Mouse (Mus musculus) kidney, embryonic 16.5 days (tissue): ENCODE results near the gene Tprn. TPM values are rescaled to one million over a fixed set of nuclear protein-coding genes. Genes with fewer than 3 reads are reported as not detected.
A peak's percentile ranks its signal among the peaks of the same experiment; 100 is the strongest.

Source experiments
- ATAC-seq: fragments of 200-750 bp; cut with Nextera tagmentation; 2 replicates; pipeline ENCODE4 v1.8.0; 2017; ENCODE audit warnings: moderate TSS enrichment; ENCODE audit not compliant: low FRiP score, low TSS enrichment
- H3K27ac ChIP-seq: fragments of 300-500 bp; sonication (generic); 2 replicates; pipeline ENCODE4 v1.5.1; 2014; ENCODE audit warnings: low read length
- H3K27me3 ChIP-seq: fragments of 300-500 bp; sonication (generic); 2 replicates; pipeline ENCODE4 v1.6.1; 2014; ENCODE audit warnings: low read length, control low read depth, mixed read lengths; ENCODE audit not compliant: insufficient read depth
- H3K36me3 ChIP-seq: fragments of 300-500 bp; sonication (generic); 2 replicates; pipeline ENCODE4 v1.6.1; 2014; ENCODE audit warnings: low read length, control low read depth, mixed read lengths; ENCODE audit not compliant: insufficient read depth
- H3K4me1 ChIP-seq: fragments of 300-500 bp; sonication (generic); 2 replicates; pipeline ENCODE4 v1.6.1; 2014; ENCODE audit warnings: low read length, control low read depth, mixed read lengths; ENCODE audit not compliant: insufficient read depth
- H3K4me2 ChIP-seq: fragments of 300-500 bp; sonication (generic); replicated peaks from 2 replicates; pipeline ENCODE4 v1.6.1; 2014; ENCODE audit warnings: low read depth, low read length
- H3K4me3 ChIP-seq: fragments of 300-500 bp; sonication (generic); 2 replicates; pipeline ENCODE4 v1.5.1; 2014; ENCODE audit warnings: mild to moderate bottlenecking, low read length
- H3K9ac ChIP-seq: fragments of 300-500 bp; sonication (generic); replicated peaks from 2 replicates; pipeline ENCODE4 v1.6.1; 2014; ENCODE audit warnings: low read length
- H3K9me3 ChIP-seq: fragments of 300-500 bp; sonication (generic); 2 replicates; pipeline ENCODE4 v1.6.1; 2016; ENCODE audit warnings: low read length, control low read depth
- WGBS: fragments of 180-500 bp; shearing (Covaris S2); extraction: QIAGEN DNeasy Blood & Tissue Kit; methylation state at CpG from one replicate; pipeline ENCODE4 v1.1.7; 2014; 5-methylcytosine and 5-hydroxymethylcytosine counted together
- polyA plus RNA-seq: library from polyadenylated mRNA; unstranded; fragments of >200 nt; fragmentation: Nextera tagmentation; extraction: Ambion mirVana; gene quantifications from 2 replicates; pipeline ENCODE4 v1.2.1, GENCODE M21; 2015

The Tprn gene
- polyA plus RNA-seq, 1 experiment from 2014 or later: 12.1 TPM

GRCm38 (mm10) chr2:25290101-25290815, 27.8 kb downstream of the Tprn start:
- H3K4me2 ChIP-seq: peak overlapping the region; percentile 37
- H3K36me3 ChIP-seq: peaks cover 7% of the 10 kb centered on the region
- ATAC-seq: no peak
- peaks cover 60% of the 10 kb centered on the region for H3K27me3 ChIP-seq
- peaks cover 24% of the 10 kb centered on the region for H3K4me1 ChIP-seq
- H3K9ac ChIP-seq: no peak overlapping the region
- no peaks in the 10 kb centered on the region for H3K9me3 ChIP-seq
- 1% methylated on average over 54 of the region's 54 CpGs for WGBS
- no peak overlapping the region for H3K27ac ChIP-seq
- peak overlapping the region; percentile 16 for H3K4me3 ChIP-seq

- Histone ChIP-seq H3K4me2 (peak overlapping the region; percentile 37), H3K27ac (no peak overlapping the region), H3K4me1 (peaks cover 24% of the 10 kb centered on the region), H3K4me3 (peak overlapping the region; percentile 16), H3K9me3 (no peaks in the 10 kb centered on the region), H3K36me3 (peaks cover 2% of the 10 kb centered on the region; the same call in 1 of the 2 replicates), H3K27me3 (peaks cover 62% of the 10 kb centered on the region), H3K9ac (no peak overlapping the region)
- ATAC-seq: no peak
- under 1% methylated on average over 18 of the region's 18 CpGs for WGBS
Observed at GRCm38 (mm10) chr2:25290816-25291130, 28.4 kb downstream of the Tprn start.

- H3K27ac ChIP-seq: no peak overlapping the region
- ATAC-seq: no peak
- peaks cover 62% of the 10 kb centered on the region for H3K27me3 ChIP-seq
- peaks cover 24% of the 10 kb centered on the region for H3K4me1 ChIP-seq
- no peaks in the 10 kb centered on the region for H3K9me3 ChIP-seq
- H3K4me3 ChIP-seq: peak overlapping the region; percentile 38
- H3K36me3 ChIP-seq: no peaks in the 10 kb centered on the region
- WGBS: 6% methylated on average over 30 of the region's 32 CpGs
- no peak overlapping the region for H3K9ac ChIP-seq
- peak overlapping the region; percentile 57 for H3K4me2 ChIP-seq
Observed at GRCm38 (mm10) chr2:25291184-25292053, 29.0 kb downstream of the Tprn start.

GRCm38 (mm10) chr2:25292054-25292544, 29.7 kb downstream of the Tprn start:
- ATAC-seq: peak; percentile 46
- 3% methylated on average over 32 of the region's 43 CpGs for WGBS
- Histone ChIP-seq H3K27ac (no peak overlapping the region), H3K9me3 (no peaks in the 10 kb centered on the region), H3K9ac (0 out of 2 replicates have a peak overlapping the region, but pooled peaks have one; percentile 41), H3K27me3 (peaks cover 62% of the 10 kb centered on the region), H3K4me1 (peaks cover 24% of the 10 kb centered on the region), H3K36me3 (no peaks in the 10 kb centered on the region), H3K4me3 (peak overlapping the region; percentile 38), H3K4me2 (peak overlapping the region; percentile 57)

- Histone ChIP-seq H3K4me1 (peaks cover 24% of the 10 kb centered on the region), H3K27ac (no peak overlapping the region), H3K4me3 (no peak overlapping the region; the same call in 1 of the 2 replicates), H3K36me3 (no peaks in the 10 kb centered on the region), H3K4me2 (no peak overlapping the region), H3K27me3 (peaks cover 62% of the 10 kb centered on the region), H3K9me3 (no peaks in the 10 kb centered on the region), H3K9ac (no peak overlapping the region)
- no peak for ATAC-seq
- WGBS: 0% methylated on average over 1 of the region's 1 CpGs
Observed at GRCm38 (mm10) chr2:25292856-25293255, 30.4 kb downstream of the Tprn start.

GRCm38 (mm10) chr2:25293706-25294105, 31.3 kb downstream of the Tprn start:
- H3K9ac ChIP-seq: no peak overlapping the region
- no peaks in the 10 kb centered on the region for H3K9me3 ChIP-seq
- no peaks in the 10 kb centered on the region for H3K36me3 ChIP-seq
- H3K27me3 ChIP-seq: peaks cover 53% of the 10 kb centered on the region
- no peak overlapping the region for H3K27ac ChIP-seq
- H3K4me1 ChIP-seq: peaks cover 24% of the 10 kb centered on the region
- H3K4me2 ChIP-seq: no peak overlapping the region
- ATAC-seq: no peak
- no peak overlapping the region for H3K4me3 ChIP-seq
- 70% methylated on average over 9 of the region's 9 CpGs for WGBS

GRCm38 (mm10) chr2:25297093-25297492, 34.7 kb downstream of the Tprn start:
- Histone ChIP-seq H3K4me2 (no peak overlapping the region), H3K27me3 (peaks cover 19% of the 10 kb centered on the region), H3K36me3 (no peaks in the 10 kb centered on the region), H3K9ac (no peak overlapping the region), H3K9me3 (no peaks in the 10 kb centered on the region), H3K4me3 (no peak overlapping the region), H3K27ac (no peak overlapping the region), H3K4me1 (peaks cover 7% of the 10 kb centered on the region)
- ATAC-seq: no peak
- 73% methylated on average over 6 of the region's 8 CpGs for WGBS

GRCm38 (mm10) chr2:25298046-25298445, 35.6 kb downstream of the Tprn start:
- Histone ChIP-seq H3K4me1 (no peaks in the 10 kb centered on the region), H3K27me3 (peaks cover 10% of the 10 kb centered on the region; the same call in 1 of the 2 replicates), H3K27ac (no peak overlapping the region), H3K4me3 (no peak overlapping the region), H3K4me2 (no peak overlapping the region), H3K36me3 (no peaks in the 10 kb centered on the region), H3K9me3 (no peaks in the 10 kb centered on the region), H3K9ac (no peak overlapping the region)
- 80% methylated on average over 10 of the region's 10 CpGs for WGBS
- ATAC-seq: no peak

- no peaks in the 10 kb centered on the region for H3K36me3 ChIP-seq
- H3K4me1 ChIP-seq: peaks cover 3% of the 10 kb centered on the region; the same call in 1 of the 2 replicates
- no peak overlapping the region for H3K27ac ChIP-seq
- H3K9ac ChIP-seq: no peak overlapping the region
- H3K4me2 ChIP-seq: no peak overlapping the region
- H3K9me3 ChIP-seq: no peaks in the 10 kb centered on the region
- ATAC-seq: no peak
- H3K4me3 ChIP-seq: no peak overlapping the region
- 66% methylated on average over 3 of the region's 3 CpGs for WGBS
- H3K27me3 ChIP-seq: peaks cover 44% of the 10 kb centered on the region
Observed at GRCm38 (mm10) chr2:25303452-25303851, 41.0 kb downstream of the Tprn start.
